Mouse (Mus musculus) retina, postnatal 1 day (tissue): ENCODE measurements at regions not wholly inside any gene's neighbourhood (a gene's known extent, or its start where the extent isn't known, plus 50 kb on each side); places are given as distances from the start of the nearest gene placed in this dataset.

Experiments used
- DNase-seq: peaks from one replicate; pipeline ENCODE4 v3.0.0-alpha.2; 2012

DNA sequence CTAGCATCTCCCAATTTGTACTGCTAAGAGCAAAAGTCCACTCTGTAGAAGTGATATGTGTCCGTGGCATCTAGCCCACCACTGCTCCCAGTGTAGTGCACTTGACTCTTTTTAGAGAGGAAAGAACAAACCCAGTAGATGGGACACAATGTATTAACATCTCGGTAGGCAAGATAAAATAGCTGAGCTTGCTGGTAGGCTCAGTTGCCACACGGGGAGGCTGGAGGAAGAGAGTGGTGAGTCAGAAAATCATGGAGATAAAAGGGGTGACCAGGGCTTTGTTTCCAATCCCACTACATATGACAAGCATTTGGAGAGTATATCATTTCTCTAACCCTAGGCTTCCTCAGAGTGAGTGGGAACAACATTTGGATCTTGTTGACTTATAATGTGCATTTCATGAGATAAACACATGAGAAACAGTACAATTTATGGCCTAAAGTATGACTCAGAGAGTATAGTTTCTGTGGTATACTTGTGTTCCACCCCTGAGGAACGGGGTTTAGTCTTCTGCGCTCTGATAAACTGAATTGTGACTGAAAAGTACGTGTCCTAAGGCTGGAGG, 235.4 kb downstream of the Fam49a start:
- DNase-seq: no peak

DNA sequence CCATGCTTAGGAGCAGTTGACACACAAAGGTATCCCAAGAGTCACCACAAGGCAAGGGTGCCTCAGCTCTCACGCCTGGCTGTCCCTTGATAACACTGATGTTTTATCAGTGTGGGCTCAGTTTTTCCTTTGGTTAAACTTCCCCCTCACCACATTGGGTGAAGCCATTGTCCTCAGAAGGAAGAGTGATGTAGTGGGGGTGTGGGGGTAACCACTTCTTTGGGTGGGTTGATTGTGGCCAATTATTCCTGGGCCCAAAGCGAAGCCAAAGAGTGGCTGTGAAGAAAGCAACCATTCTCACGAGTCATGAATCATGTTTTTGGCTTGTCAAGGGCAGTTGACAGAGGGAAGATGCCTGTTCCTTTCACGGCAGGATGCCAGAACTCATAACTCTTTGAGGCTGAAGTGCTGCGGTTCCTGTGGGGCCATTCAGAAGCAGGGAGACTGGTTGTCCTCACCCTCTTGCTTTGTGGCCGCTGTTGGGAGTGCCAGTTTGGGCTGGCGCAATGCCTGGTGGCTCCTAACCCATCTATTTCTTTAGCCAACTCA, 234.7 kb downstream of the Fam49a start:
- DNase-seq: no peak

DNA sequence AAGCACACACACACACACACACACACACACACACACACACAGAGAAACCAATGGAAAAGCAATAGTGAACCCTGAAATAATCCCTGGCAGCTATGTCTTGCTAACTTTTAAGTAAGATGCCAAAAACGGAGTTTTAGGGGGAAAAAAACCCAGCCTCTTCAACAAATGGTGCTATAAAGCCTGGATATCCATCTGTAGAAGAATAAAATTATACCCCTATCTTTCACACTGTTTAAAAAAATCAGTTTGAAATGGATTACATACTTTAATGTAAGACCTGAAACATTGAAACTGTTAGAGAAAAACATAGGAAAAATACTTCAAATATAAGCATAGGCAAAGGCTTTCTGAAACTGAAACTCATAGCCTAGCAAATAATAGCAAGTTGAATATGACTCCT, 228.2 kb downstream of the Fam49a start:
- DNase-seq: no peak

DNA sequence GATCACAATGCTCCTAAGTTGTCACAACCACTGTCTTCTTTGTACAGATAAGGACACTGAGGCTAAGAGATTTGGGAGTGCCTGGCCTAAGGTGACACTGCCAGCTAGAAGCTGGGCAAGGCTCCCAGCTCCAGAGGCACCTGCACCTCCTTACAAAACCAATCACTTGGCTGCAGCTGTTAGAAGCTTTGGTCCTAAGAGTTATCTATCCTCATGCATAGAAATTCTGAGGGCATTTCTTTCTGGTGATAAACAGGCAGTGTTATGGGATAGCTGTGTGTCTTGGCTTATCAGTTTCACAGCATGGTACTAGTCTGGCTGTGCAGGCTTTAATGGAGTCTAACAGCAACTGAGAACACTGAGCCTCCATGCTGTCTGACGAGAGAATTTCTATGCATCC, 226.2 kb downstream of the Fam49a start:
- DNase-seq: no peak

DNA sequence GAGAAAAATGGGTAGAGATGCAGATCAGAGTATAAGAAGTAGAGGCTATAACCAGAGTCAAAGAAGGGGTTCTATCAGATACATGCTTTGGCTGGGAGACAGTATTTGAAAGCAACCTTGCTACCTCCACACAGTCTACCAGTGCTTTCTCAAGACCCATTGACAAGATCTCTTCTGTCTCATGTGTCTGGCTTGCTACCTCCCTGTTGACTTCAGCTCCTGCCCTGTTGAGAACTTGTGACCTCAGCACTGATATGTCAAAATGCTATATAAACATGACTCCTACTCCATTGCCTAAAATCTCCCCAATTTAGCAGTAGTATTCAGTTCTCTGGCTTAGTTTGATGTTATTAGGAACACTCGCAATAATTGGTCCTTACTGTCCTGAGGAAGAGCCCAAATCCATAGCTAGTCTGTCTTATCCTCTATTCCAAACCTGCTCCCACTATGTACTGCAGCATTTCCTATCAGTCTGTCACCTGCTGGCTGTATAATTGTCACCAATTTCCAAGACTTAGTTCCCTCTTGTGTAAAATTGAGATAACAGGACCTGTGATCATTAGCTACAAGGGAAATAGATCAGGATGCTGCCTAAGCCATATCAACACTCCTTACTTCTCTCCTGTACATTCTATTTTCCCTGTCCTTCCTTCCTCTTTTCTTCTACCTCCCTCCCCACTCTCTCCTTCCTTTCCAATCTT, 224.9 kb downstream of the Fam49a start:
- no peak for DNase-seq

DNA sequence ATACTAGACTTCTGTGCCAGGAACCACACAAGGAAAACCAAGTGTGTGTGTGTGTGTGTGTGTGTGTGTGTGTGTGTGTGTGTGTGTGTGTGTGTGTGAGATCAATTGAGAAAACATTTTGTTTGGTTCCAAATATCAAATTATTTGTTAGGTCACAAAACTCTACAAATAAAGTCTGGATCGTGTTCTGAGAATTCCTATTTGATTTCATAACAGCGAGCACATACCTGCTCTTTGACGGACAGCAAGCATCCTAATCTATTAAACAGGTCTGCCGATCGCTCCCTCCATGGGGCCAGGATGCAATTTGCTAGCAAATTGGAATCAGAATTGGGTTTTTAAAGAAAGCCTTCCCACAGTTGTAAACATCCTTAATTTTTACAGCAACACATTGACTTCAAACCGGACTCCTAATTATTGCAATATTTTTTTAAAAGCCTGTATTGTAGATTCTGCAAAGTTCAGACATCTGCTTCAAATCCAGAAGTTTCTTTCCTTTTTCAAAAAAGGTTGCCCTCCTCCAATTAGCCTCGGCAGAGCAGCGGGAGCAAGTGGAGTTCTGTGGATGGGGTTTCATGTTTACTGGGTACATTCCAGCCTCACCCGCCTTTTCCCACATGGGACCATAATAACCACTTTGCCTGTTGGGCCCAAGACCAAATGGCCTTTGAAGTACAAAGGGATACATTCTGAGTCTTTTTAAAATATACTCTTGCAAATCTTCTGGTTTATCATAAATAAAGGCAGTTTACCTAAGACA, 223.2 kb downstream of the Fam49a start:
- DNase-seq: no peak

DNA sequence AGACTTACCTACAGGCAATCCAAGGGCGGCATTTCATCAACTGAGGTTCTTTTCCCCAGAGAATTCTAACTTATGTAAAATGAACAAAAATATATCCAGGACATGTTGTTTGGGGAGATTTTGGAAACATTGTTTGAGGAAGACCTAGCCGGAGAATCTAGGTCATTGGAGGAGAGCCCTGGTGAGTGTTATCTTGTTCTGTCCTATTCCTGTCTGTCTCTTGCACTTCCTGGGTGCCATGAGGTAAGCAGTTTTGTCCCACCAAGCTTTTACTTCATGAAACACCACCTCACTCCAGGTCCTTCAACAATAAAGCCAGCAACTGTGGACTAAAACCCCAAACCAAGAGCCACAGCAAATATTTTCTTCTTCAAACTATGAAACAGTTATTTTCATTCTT, 218.5 kb downstream of the Fam49a start:
- DNase-seq: no peak

DNA sequence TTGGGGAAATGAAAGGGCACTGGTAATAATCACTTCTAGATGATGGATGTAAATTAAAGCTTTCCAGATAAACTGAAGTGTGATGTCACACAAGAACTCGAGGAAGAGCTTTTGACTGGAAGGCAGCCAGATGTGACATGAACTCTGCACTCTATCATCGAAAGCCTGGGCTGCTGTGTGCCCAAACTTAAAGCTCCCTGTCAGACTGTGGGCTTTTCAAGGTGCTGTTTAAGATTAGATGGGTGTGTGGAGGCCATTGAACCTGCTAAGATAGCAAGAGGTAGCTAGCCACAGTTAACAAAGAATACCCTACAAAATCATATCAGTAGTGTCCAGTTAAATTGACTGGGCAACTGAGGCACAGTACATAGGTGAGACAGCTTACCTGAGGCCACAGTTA, 190.1 kb downstream of the Fam49a start:
- no peak for DNase-seq

DNA sequence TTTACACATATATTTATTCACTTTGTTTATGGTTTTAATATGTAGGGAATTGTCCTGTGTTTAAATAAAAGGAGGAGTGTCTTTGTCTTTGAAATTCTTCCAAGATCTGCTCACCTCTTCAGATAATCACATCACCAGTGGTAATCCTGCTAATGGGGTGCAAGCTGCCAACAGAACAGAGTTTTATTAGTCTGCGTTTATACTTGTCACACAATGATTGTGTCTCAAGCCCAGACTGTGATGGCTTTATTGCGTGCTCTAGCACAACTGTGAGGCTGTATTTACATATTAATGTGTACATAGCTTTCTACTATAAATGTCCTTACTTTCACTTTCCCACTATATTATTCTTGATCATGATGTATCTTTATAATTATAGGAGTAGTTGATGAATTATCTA, 184.8 kb downstream of the Fam49a start:
- no peak for DNase-seq

DNA sequence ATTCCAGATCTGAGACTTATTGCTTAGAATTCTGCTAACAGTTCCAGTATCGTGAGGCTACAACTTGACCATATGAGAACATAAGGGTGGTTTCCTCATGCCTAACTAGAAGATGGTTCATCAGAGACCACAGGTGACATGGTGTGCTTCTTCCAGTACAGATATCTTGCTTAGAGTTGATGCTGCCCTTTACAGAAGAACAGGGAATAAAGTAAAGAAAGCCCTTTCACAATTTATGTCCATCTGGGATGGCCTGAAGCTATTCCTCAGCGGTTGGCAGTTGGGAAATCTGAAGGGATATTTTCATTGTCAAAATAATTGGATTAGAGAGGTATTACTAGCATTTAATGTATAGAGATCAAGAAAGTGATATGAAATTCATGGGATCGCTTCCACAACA, 184.3 kb downstream of the Fam49a start:
- no peak for DNase-seq

DNA sequence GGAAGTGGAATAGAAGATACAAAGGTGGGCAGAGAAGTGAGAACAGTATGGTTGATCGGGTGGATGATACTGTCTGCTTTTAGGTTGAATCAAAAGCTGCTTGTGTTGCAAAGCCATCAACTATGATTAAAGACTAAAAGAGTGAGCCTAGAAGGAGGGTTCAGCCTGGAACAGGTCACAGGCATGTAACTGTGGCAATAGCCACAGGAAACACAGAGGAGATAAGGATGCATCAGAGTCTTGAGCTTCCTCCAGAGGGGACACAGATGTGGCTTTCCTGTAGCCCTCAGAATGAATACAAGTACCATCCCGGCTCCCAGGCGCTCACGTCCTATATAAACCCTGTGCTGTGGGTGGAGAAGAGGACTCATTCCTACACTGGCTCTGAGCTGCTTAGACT, 180.9 kb downstream of the Fam49a start:
- DNase-seq: no peak

DNA sequence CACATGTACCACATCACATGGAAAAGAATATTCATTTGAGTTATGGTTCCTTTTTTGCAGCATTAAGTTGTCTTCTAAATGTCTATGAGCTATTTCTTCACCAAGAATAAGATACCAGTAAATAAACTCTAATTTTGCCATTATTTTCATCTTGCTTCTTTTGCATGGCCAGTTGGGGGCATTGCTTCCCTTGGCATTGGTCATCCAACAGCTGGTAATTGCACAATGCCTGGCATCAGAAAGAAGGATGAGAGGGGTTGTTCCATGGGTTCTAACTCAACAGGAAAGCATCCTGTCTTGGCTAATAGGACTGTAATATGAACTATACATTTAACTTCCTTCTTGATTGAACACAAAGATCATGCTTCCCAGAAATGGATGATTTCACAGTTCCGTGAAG, 174.4 kb downstream of the Fam49a start:
- DNase-seq: no peak

DNA sequence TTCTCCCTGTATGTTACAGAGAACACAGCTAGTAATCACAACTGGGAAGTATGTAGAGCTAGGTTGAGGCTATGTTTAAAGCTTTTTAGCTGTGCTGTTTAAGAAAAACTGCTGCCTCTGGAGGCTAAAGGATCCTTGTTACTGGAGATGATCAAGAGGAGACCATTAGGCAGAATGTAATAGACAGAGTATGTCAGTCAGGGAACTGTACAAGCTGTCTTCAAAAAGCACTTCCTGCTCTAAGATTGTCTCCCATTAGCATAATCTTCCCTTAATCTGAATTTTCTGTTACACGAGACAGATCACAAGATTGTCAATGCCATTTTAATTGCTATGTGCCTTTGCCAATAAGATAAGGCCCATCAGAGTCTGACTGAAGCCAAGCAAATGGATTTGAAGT, 170.7 kb downstream of the Fam49a start:
- peak; percentile 38 for DNase-seq
